Mouse (Mus musculus) gastrocnemius, adult 18-20 months (tissue): Measurements from ENCODE around the gene Prkg1. TPM values are rescaled to one million over a fixed set of nuclear protein-coding genes. Genes with fewer than 3 reads are reported as not detected.

Source experiments
- total RNA-seq, 2 experiments: library from RNA; stranded (reverse); gene quantifications; 2 replicates each; pipeline ENCODE4 v1.2.3; 2021

Prkg1 gene
- total RNA-seq, 2 experiments from 2014 or later = 24.4 to 39.7 TPM

Other genes with a start within 250 kb of the Prkg1 start
- under 1 TPM in 1 of 2 experiments, not detected in 1; 0.14 TPM for gene A1cf, start 103.7 kb upstream of the Prkg1 start, total RNA-seq